Mouse (Mus musculus): ENCODE results near the gene Rab43.
"Not testable (repeated sequence)": the region's sequence is repeated elsewhere in the genome, so short reads cannot be mapped to it uniquely, and the experiment has no call there.

DNA sequence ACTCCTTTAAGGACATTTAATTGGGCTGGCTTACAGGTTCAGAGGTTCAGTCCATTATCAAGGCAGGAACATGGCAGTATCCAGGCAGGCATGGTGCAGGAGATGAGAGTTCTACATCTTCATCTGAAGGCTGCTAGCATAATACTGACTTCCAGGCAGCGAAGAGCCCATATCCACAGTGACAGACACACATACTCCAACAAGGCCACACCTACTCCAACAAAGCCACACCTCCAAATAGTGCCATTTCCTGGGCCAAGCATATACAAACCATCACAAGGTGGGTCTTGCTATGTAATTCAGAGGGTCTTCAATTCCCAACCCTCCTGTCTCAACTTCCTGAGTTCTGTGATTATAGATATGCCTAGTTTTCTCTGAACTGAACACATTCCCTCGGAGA, 47.7 kb downstream of the Rab43 start:
- TF ChIP-seq CTCF (IDR thresholded peaks at IDR 0.05; ENCODE audit: low read depth, low read length); POLR2A (IDR thresholded peaks at IDR 0.05; ENCODE audit: borderline replicate concordance, low read depth, low read length): not testable (repeated sequence)

Data from bone marrow macrophage, adult 2 months (primary cell).